Mouse (Mus musculus): Measurements from ENCODE around the gene Atxn7l1.

GRCm38 (mm10) chr12:33302070-33302469 lies 154.6 kb downstream of the Atxn7l1 start:
- TF ChIP-seq GATA1 (IDR thresholded peaks at IDR 0.05; ENCODE audit: low read length) (no peak), TAL1 (IDR thresholded peaks at IDR 0.05; ENCODE audit: low read length) (no peak)

Measured in erythroblast, embryonic 14.5 days (primary cell).